Mouse (Mus musculus) embryonic facial prominence, embryonic 11.5 days (tissue): ENCODE measurements around the gene Shroom3. TPM values are rescaled to one million over a fixed set of nuclear protein-coding genes. Genes with fewer than 3 reads are reported as not detected.

Experiments used
- ATAC-seq: fragments of 200-750 bp; cut with Nextera tagmentation; replicated peaks from 2 replicates; pipeline ENCODE4 v1.8.0; 2017; ENCODE audit warnings: low read depth; ENCODE audit not compliant: insufficient number of reproducible peaks, low FRiP score, low TSS enrichment
- DNase-seq: peaks from one replicate; pipeline ENCODE4 v3.0.0-alpha.2; 2015; ENCODE audit warnings: low spot score
- H3K27ac ChIP-seq: fragments of 300-500 bp; sonication (generic); replicated peaks from 2 replicates; pipeline ENCODE4 v1.5.1; 2014; ENCODE audit warnings: mild to moderate bottlenecking, low read depth, low read length, control low read depth
- H3K27me3 ChIP-seq: fragments of 300-500 bp; sonication (generic); 2 replicates; pipeline ENCODE4 v1.6.1; 2014; ENCODE audit warnings: mild to moderate bottlenecking, low read length, moderate library complexity, mixed read lengths; ENCODE audit not compliant: control insufficient read depth, insufficient read depth
- H3K36me3 ChIP-seq: fragments of 300-500 bp; sonication (generic); replicated peaks from 2 replicates; pipeline ENCODE4 v1.6.1; 2014; ENCODE audit warnings: low read depth, mild to moderate bottlenecking, low read length, moderate library complexity, mixed read lengths; ENCODE audit not compliant: control insufficient read depth, insufficient read depth
- H3K4me1 ChIP-seq: fragments of 300-500 bp; sonication (generic); 2 replicates; pipeline ENCODE4 v1.6.1; 2014; ENCODE audit warnings: low read length, mixed read lengths; ENCODE audit not compliant: control insufficient read depth, insufficient read depth
- H3K4me2 ChIP-seq: fragments of 300-500 bp; sonication (generic); 2 replicates; pipeline ENCODE4 v1.6.1; 2014; ENCODE audit warnings: low read depth, mild to moderate bottlenecking, control low read depth, low read length, moderate library complexity
- H3K4me3 ChIP-seq: fragments of 300-500 bp; sonication (generic); 2 replicates; pipeline ENCODE4 v1.5.1; 2014; ENCODE audit warnings: low read depth, low read length, control low read depth
- H3K9ac ChIP-seq: fragments of 300-500 bp; sonication (generic); replicated peaks from 2 replicates; pipeline ENCODE4 v1.6.1; 2014; ENCODE audit warnings: mild to moderate bottlenecking, control low read depth, low read length
- H3K9me3 ChIP-seq: fragments of 300-500 bp; sonication (generic); replicated peaks from 2 replicates; pipeline ENCODE4 v1.6.1; 2016; ENCODE audit warnings: mild to moderate bottlenecking, low read length, inconsistent platforms, mixed read lengths; ENCODE audit not compliant: control insufficient read depth
- WGBS: fragments of 180-500 bp; shearing (Covaris S2); extraction: QIAGEN DNeasy Blood & Tissue Kit; methylation state at CpG from one replicate; pipeline ENCODE4 v1.1.7; 2014; 5-methylcytosine and 5-hydroxymethylcytosine counted together
- polyA plus RNA-seq: library from polyadenylated mRNA; unstranded; fragments of >200 nt; fragmentation: Nextera tagmentation; extraction: Ambion mirVana; gene quantifications from 2 replicates; pipeline ENCODE4 v1.2.1, GENCODE M21; 2014

Shroom3 gene
- polyA plus RNA-seq, 1 experiment from 2014 or later = 2.2 TPM

DNA sequence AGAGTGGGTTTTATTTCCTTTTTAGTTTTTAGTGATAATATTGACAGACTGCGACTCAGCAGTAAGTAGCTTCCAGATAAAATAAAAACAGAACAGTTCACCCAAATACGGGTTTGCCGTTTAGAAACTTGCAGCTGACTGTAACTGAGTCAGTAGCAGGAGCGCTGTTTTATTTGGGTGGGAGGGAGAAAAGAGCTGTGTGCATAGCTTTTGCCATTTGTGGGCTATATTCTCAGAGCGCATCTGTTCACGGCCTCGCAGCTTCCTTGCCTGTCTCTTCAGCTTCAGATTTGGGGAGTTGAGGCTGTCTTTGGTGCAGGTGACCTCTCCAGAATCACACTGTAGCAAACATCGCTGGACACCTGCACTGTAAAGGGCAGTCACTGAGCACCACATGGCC lies 270.6 kb downstream of the Shroom3 start:
- Histone ChIP-seq H3K4me1 (no peaks in the 10 kb centered on the region), H3K36me3 (no peaks in the 10 kb centered on the region; the same call in 1 of the 2 replicates), H3K9ac (no peak overlapping the region), H3K4me2 (no peak overlapping the region), H3K27ac (no peak overlapping the region), H3K27me3 (no peaks in the 10 kb centered on the region), H3K9me3 (no peaks in the 10 kb centered on the region), H3K4me3 (no peak overlapping the region)
- WGBS = 87% methylated on average over 8 of the region's 8 CpGs
- ATAC-seq = no peak
- DNase-seq = no peak

DNA sequence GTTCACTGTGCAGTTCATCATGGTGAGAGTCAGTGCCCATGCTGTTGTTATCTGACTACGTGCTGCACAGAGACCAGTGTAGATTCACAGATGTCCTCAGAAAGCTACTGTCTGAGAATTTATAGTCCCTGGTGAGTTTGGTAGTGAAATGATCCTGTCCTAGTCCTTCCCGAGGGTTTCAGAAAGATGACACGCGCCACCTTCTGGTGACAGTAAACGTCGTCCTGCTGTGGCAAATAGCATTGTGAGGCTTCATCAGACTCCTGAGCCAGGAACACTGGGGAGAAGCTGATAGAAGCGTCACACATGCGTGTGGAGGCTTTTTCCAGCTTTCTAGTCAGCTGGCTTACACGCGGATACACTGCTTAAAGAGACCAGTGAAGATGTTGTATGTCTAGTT lies 271.1 kb downstream of the Shroom3 start:
- 34% methylated on average over 10 of the region's 10 CpGs for WGBS
- H3K9ac ChIP-seq = no peak overlapping the region
- no peak overlapping the region for H3K27ac ChIP-seq
- no peak overlapping the region for H3K4me2 ChIP-seq
- no peaks in the 10 kb centered on the region for H3K4me1 ChIP-seq
- no peaks in the 10 kb centered on the region for H3K9me3 ChIP-seq
- no peaks in the 10 kb centered on the region; the same call in 1 of the 2 replicates for H3K36me3 ChIP-seq
- DNase-seq (peak; percentile 83), ATAC-seq (no peak; the same call in 1 of the 2 replicates)
- H3K4me3 ChIP-seq = no peak overlapping the region
- no peaks in the 10 kb centered on the region for H3K27me3 ChIP-seq

DNA sequence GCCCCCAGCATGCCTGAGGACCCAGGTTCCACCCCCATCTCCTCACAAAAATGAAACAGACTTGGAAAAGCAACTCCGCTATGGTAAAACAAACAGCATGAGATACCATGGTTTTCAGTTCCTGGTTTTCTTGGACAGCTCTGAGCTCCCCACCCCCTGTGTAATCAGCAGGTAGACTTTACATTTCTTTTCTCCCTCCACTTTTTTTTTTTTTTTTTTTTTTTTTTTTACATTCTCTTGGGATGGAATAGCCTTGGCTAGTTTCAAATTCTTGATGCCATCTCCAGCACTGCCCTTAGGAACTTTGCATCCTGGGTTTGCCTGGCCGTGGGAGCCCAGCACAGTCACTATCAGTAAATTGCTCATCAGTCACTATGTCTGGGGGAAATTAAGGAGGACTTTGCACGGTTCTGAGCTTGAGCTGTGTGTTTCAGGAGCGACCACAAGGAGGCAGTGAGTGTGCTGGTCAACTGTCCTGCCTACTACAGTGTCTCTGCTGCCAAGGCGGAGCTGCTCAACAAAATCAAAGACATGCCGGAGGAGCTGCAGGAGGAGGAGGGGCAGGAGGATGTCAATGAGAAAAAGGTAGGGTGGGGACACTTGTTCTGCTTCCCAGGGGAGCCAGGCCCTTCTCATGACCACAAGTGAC lies 271.7 kb downstream of the Shroom3 start:
- no peaks in the 10 kb centered on the region; the same call in 1 of the 2 replicates for H3K36me3 ChIP-seq
- 53% methylated on average over 6 of the region's 6 CpGs for WGBS

DNA sequence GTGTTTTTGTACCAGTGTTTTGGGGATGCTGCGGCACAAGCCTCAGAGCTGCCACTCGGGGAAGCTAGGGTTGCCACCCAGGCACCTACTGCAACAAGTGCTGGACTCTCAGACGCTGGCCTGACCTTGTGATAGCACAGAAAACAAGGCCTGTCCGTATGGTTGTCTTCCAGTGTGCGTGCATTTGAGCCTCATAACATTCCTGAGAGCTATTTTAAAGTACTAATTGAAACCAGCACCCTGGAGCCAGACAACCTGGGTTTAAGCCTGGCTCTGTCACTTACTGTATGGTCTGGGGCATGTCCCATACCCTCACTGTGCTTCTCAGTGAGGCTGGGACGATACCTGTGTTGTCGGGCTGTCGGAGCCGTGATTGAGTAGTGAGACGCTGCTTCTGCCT lies 276.1 kb downstream of the Shroom3 start:
- Histone ChIP-seq H3K36me3 (no peaks in the 10 kb centered on the region), H3K4me2 (no peak overlapping the region)
- no peak for ATAC-seq

More for the DNA sequence above, 271.7 kb downstream of the Shroom3 start:
- no peak overlapping the region for H3K4me2 ChIP-seq
- H3K4me1 ChIP-seq = no peaks in the 10 kb centered on the region; the same call in 1 of the 2 replicates
- ATAC-seq = no peak
- no peak overlapping the region for H3K27ac ChIP-seq
- no peaks in the 10 kb centered on the region for H3K9me3 ChIP-seq
- peak; percentile 71 for DNase-seq
- H3K4me3 ChIP-seq = no peak overlapping the region
- no peaks in the 10 kb centered on the region for H3K27me3 ChIP-seq
- H3K9ac ChIP-seq = no peak overlapping the region

DNA sequence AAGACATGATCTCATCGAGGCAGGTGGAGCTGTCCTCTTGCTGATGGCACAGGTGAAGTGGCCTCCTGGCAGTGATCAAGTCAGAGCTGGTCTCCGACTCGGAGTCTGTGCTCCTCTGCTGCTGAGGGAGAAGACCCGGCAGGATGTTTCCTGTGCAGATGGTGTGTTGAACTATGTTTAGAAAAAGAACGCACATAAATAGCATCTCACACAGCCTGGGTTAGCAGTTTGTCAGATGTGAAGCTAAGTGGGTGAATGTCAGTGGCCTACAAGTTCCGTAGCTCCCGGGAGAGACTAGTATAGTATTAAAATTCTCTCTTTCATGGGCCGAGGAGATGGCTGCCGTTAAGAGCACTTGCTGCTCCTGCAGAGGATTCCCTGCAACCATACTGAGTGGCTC lies 276.5 kb downstream of the Shroom3 start:
- Histone ChIP-seq H3K4me2 (no peak overlapping the region), H3K9ac (no peak overlapping the region; the same call in 1 of the 2 replicates), H3K27me3 (no peaks in the 10 kb centered on the region), H3K36me3 (no peaks in the 10 kb centered on the region), H3K27ac (no peak overlapping the region), H3K4me1 (no peaks in the 10 kb centered on the region; the same call in none of the 2 replicates), H3K4me3 (no peak overlapping the region), H3K9me3 (no peaks in the 10 kb centered on the region)
- DNase-seq (no peak), ATAC-seq (no peak)
- 59% methylated on average over 9 of the region's 9 CpGs for WGBS

More for the DNA sequence above, 276.1 kb downstream of the Shroom3 start:
- H3K27me3 ChIP-seq = no peaks in the 10 kb centered on the region
- no peaks in the 10 kb centered on the region for H3K9me3 ChIP-seq
- no peak overlapping the region for H3K9ac ChIP-seq
- no peak overlapping the region for H3K4me3 ChIP-seq
- H3K27ac ChIP-seq = no peak overlapping the region
- H3K4me1 ChIP-seq = no peaks in the 10 kb centered on the region; the same call in none of the 2 replicates
- 66% methylated on average over 10 of the region's 10 CpGs for WGBS
- DNase-seq = peak; percentile 43

DNA sequence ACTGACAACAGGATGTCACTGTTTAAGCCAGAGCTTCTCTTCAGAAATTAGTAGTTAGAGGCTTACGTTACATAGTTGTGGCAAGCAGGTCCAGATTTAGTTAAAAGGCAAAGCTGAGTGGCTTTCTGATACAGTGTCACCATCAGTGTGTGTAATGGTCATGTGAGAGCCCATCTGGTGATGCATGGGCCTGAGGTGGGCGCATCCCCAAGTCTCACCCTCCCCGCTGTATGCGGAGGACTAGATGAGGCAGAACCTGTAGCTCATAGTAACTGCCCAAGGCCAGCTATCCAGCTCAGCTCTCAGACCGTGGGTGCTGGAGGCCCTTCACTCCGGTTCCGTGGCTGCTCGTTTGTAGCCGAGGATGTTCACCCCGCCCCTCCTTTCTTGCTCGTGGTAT lies 278.1 kb downstream of the Shroom3 start:
- Histone ChIP-seq H3K36me3 (no peaks in the 10 kb centered on the region), H3K27me3 (no peaks in the 10 kb centered on the region), H3K27ac (no peak overlapping the region), H3K4me1 (no peaks in the 10 kb centered on the region; the same call in none of the 2 replicates), H3K4me2 (no peak overlapping the region), H3K9me3 (no peaks in the 10 kb centered on the region), H3K9ac (no peak overlapping the region), H3K4me3 (no peak overlapping the region)
- no peak for DNase-seq
- ATAC-seq = no peak
- WGBS = 74% methylated on average over 11 of the region's 11 CpGs

DNA sequence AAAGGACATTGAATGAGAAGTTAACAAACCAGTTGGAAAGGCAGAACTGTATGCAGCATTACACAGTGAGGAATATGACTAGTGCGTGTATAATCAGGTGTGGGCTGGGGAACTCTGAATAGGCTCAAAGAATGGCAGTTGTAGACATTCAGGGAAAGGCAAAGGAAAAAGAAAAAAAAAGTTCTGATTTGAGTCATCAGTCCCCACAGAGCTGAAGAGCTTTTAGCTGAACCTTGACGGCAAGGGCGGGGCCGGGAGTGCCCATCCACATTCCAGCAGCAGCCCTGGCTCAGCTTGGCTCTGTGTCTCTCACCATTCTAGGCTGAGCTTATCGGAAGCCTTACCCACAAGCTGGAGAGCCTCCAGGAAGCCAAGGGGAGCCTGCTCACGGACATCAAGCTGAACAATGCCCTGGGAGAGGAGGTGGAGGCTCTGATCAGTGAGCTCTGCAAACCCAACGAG lies 278.6 kb downstream of the Shroom3 start:
- WGBS = 80% methylated on average over 7 of the region's 7 CpGs
- no peak overlapping the region for H3K9ac ChIP-seq
- no peaks in the 10 kb centered on the region for H3K27me3 ChIP-seq
- no peaks in the 10 kb centered on the region for H3K9me3 ChIP-seq
- H3K27ac ChIP-seq = no peak overlapping the region
- H3K4me2 ChIP-seq = no peak overlapping the region
- no peak for DNase-seq
- H3K4me3 ChIP-seq = no peak overlapping the region
- H3K4me1 ChIP-seq = no peaks in the 10 kb centered on the region; the same call in none of the 2 replicates
- no peaks in the 10 kb centered on the region for H3K36me3 ChIP-seq
- ATAC-seq = no peak

DNA sequence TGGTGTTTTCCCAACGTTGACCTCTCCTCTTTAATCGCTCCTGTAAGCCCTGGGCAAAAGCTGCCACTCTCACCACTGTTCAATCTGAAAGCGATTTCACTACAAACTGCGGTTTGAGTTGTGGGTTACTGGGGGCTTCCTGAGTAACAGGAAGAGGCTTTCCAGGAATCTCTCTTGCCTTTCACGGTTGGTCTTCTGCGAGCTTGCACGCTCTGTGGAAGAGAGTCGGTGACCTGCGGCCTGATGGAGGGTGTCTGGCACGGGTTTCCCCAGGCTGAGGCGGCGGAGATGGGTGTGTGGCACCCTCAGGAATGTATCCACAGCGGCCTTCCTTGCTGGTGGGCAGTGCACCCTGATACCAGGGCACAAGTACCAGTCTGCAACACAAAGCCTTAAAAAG lies 281.5 kb downstream of the Shroom3 start:
- Histone ChIP-seq H3K4me1 (no peaks in the 10 kb centered on the region; the same call in none of the 2 replicates), H3K36me3 (no peaks in the 10 kb centered on the region), H3K4me2 (no peak overlapping the region), H3K9me3 (no peaks in the 10 kb centered on the region), H3K27me3 (no peaks in the 10 kb centered on the region), H3K27ac (no peak overlapping the region), H3K9ac (no peak overlapping the region), H3K4me3 (no peak overlapping the region)
- DNase-seq = no peak
- 83% methylated on average over 13 of the region's 13 CpGs for WGBS
- ATAC-seq = no peak
